Mouse (Mus musculus) heart, postnatal 36 days (tissue): ENCODE measurements at regions not wholly inside any gene's neighbourhood (a gene's known extent, or its start where the extent isn't known, plus 50 kb on each side); places are given as distances from the start of the nearest gene placed in this dataset.

Source experiments
- DNase-seq, 2 experiments: peaks; one replicate each; pipeline ENCODE4 v3.0.0; 2021 to 2022
- intact Hi-C: fragments of 180-260 bp; cut with DNase I; formaldehyde crosslinking; loops from one replicate; pipeline ENCODE4 v1.15.1; 2025

- intact Hi-C loops = no loop called here
- no peak for DNase-seq
Observed at GRCm38 (mm10) chr16:26302045-26302444, 69.6 kb downstream of the Cldn1 start.

GRCm38 (mm10) chr16:26291692-26292091 is 79.9 kb downstream of the Cldn1 start:
- intact Hi-C loops = no loop called here
- DNase-seq = no peak

- intact Hi-C loops = no loop called here
Observed at GRCm38 (mm10) chr16:26285627-26286026, 86.0 kb downstream of the Cldn1 start.

GRCm38 (mm10) chr16:26284713-26285112 is 86.9 kb downstream of the Cldn1 start:
- intact Hi-C loops = no loop called here

More at GRCm38 (mm10) chr16:26285627-26286026, 86.0 kb downstream of the Cldn1 start:
- no peak for DNase-seq

GRCm38 (mm10) chr16:26282418-26282817 is 89.2 kb downstream of the Cldn1 start:
- DNase-seq = no peak

More at GRCm38 (mm10) chr16:26284713-26285112, 86.9 kb downstream of the Cldn1 start:
- DNase-seq = no peak

GRCm38 (mm10) chr16:26281496-26281895 is 90.1 kb downstream of the Cldn1 start:
- intact Hi-C loops = no loop called here
- DNase-seq = no peak

More at GRCm38 (mm10) chr16:26282418-26282817, 89.2 kb downstream of the Cldn1 start:
- intact Hi-C loops = no loop called here

GRCm38 (mm10) chr16:26276789-26277188 is 94.9 kb downstream of the Cldn1 start:
- DNase-seq = no peak
- intact Hi-C loops = no loop called here

GRCm38 (mm10) chr16:26252824-26253223 is 118.8 kb downstream of the Cldn1 start:
- intact Hi-C loops = no loop called here
- no peak for DNase-seq

GRCm38 (mm10) chr16:26251698-26252097 is 119.9 kb downstream of the Cldn1 start:
- intact Hi-C loops = no loop called here
- DNase-seq = no peak

GRCm38 (mm10) chr16:26251027-26251426 is 120.6 kb downstream of the Cldn1 start:
- intact Hi-C loops = no loop called here
- DNase-seq = no peak

- DNase-seq = no peak
- intact Hi-C loops = no loop called here
Observed at GRCm38 (mm10) chr16:26248939-26249338, 122.7 kb downstream of the Cldn1 start.

- DNase-seq = no peak
- intact Hi-C loops = no loop called here
Observed at GRCm38 (mm10) chr16:26247926-26248325, 123.7 kb downstream of the Cldn1 start.

- no peak for DNase-seq
- intact Hi-C loops = loop anchor here (2.0 to 10.0 kb wide), 3 partner anchors 136 to 1220 kb away; partner anchors contain the start of gene Cldn1
Observed at GRCm38 (mm10) chr16:26235239-26235638, 129.7 kb upstream of the P3h2 start.

GRCm38 (mm10) chr16:26234113-26234512 is 128.5 kb upstream of the P3h2 start:
- intact Hi-C loops = loop anchor here (2.0 to 10.0 kb wide), 5 partner anchors 137 to 1221 kb away; partner anchors contain the start of gene Cldn1
- DNase-seq = peak; percentile 68 to 74

- DNase-seq = no peak
- intact Hi-C loops = loop anchor here (5.0 to 10.0 kb wide), 4 partner anchors 261 to 1224 kb away; no protein-coding TSS in a partner anchor
Observed at GRCm38 (mm10) chr16:26231110-26231509, 125.5 kb upstream of the P3h2 start.

GRCm38 (mm10) chr16:26211418-26211817 is 105.8 kb upstream of the P3h2 start:
- intact Hi-C loops = no loop called here
- DNase-seq = no peak

- intact Hi-C loops = loop anchor here (1.0 to 5.0 kb wide), 3 partner anchors 92 to 232 kb away; partner anchors contain the start of gene P3h2
- DNase-seq = no peak
Observed at GRCm38 (mm10) chr16:26199125-26199524, 93.5 kb upstream of the P3h2 start.

GRCm38 (mm10) chr16:26196345-26196744 is 90.8 kb upstream of the P3h2 start:
- DNase-seq = no peak
- intact Hi-C loops = loop anchor here (5.0 kb wide), 1 partner anchor 89 kb away; the partner anchor contains the start of gene P3h2

- DNase-seq = no peak
- intact Hi-C loops = no loop called here
Observed at GRCm38 (mm10) chr16:26185288-26186281, 80.0 kb upstream of the P3h2 start.

- DNase-seq = no peak
- intact Hi-C loops = no loop called here
Observed at GRCm38 (mm10) chr16:26184647-26185262, 79.2 kb upstream of the P3h2 start.

GRCm38 (mm10) chr16:26183530-26183929 is 77.9 kb upstream of the P3h2 start:
- intact Hi-C loops = no loop called here

More at GRCm38 (mm10) chr16:26183530-26183929, 77.9 kb upstream of the P3h2 start:
- no peak for DNase-seq
